Mouse (Mus musculus) stomach, postnatal 0 days (tissue): ENCODE measurements at regions not wholly inside any gene's neighbourhood (a gene's known extent, or its start where the extent isn't known, plus 50 kb on each side); places are given as distances from the start of the nearest gene placed in this dataset.

Experiments
- ATAC-seq: fragments of 200-750 bp; cut with Nextera tagmentation; 2 replicates; pipeline ENCODE4 v1.8.0; 2017; ENCODE audit not compliant: low FRiP score, low TSS enrichment
- DNase-seq: peaks from one replicate; pipeline ENCODE4 v3.0.0-alpha.2; 2016; ENCODE audit warnings: low spot score
- H3K27ac ChIP-seq: fragments of 300-500 bp; sonication (generic); replicated peaks from 2 replicates; pipeline ENCODE4 v1.5.1; 2014; ENCODE audit warnings: mild to moderate bottlenecking, control low read depth
- H3K27me3 ChIP-seq: fragments of 300-500 bp; sonication (generic); 2 replicates; pipeline ENCODE4 v1.6.1; 2014; ENCODE audit warnings: low read length; ENCODE audit not compliant: control insufficient read depth, insufficient read depth
- H3K36me3 ChIP-seq: fragments of 300-500 bp; sonication (generic); 2 replicates; pipeline ENCODE4 v1.6.1; 2014; ENCODE audit warnings: low read length, mixed read lengths; ENCODE audit not compliant: control insufficient read depth, insufficient read depth
- H3K4me1 ChIP-seq: fragments of 300-500 bp; sonication (generic); replicated peaks from 2 replicates; pipeline ENCODE4 v1.6.1; 2014; ENCODE audit warnings: antibody characterized with exemption; ENCODE audit not compliant: control insufficient read depth, insufficient read depth
- H3K4me2 ChIP-seq: fragments of 300-500 bp; sonication (generic); replicated peaks from 2 replicates; pipeline ENCODE4 v1.6.1; 2014; ENCODE audit warnings: low read depth, mild to moderate bottlenecking, control low read depth, moderate library complexity
- H3K4me3 ChIP-seq: fragments of 300-500 bp; sonication (generic); 2 replicates; pipeline ENCODE4 v1.5.1; 2014; ENCODE audit warnings: low read depth, low read length, control low read depth
- H3K9ac ChIP-seq: fragments of 300-500 bp; sonication (generic); 2 replicates; pipeline ENCODE4 v1.6.1; 2014; ENCODE audit warnings: mild to moderate bottlenecking, low read length, control low read depth, mixed read lengths
- H3K9me3 ChIP-seq: fragments of 300-500 bp; sonication (generic); 2 replicates; pipeline ENCODE4 v1.6.1; 2016; ENCODE audit warnings: low read length; ENCODE audit not compliant: control insufficient read depth
- CTCF ChIP-seq: IDR thresholded peaks from 2 replicates; pipeline ENCODE4 v1.5.1; 2016; ENCODE audit warnings: antibody characterized with exemption, low read depth, mild to moderate bottlenecking, moderate library complexity
- EP300 ChIP-seq: optimal IDR thresholded peaks from 2 replicates; pipeline ENCODE3; 2016; ENCODE audit warnings: antibody characterized with exemption
- WGBS: fragments of 180-500 bp; shearing (Covaris S2); extraction: QIAGEN DNeasy Blood & Tissue Kit; methylation state at CpG from one replicate; pipeline ENCODE4 v1.1.7; 2014; 5-methylcytosine and 5-hydroxymethylcytosine counted together

- no peak for TF ChIP-seq CTCF
- TF ChIP-seq EP300, result no peak
- Histone ChIP-seq H3K4me1 (peaks cover 13% of the 10 kb centered on the region), H3K4me2 (no peak overlapping the region), H3K27ac (no peak overlapping the region), H3K9ac (no peak overlapping the region), H3K9me3 (no peaks in the 10 kb centered on the region), H3K4me3 (no peak overlapping the region), H3K36me3 (no peaks in the 10 kb centered on the region), H3K27me3 (no peaks in the 10 kb centered on the region)
- ATAC-seq, result no peak
- WGBS, result 70% methylated on average over 5 of the region's 5 CpGs
- no peak for DNase-seq
These were observed 56.3 kb upstream of the Chd2 start for GRCm38 (mm10) chr7:73597968-73598367.

- peak overlapping the region; percentile 86 for H3K27ac ChIP-seq
- ATAC-seq, result no peak
These were observed 55.5 kb upstream of the Chd2 start for GRCm38 (mm10) chr7:73596866-73597840.

GRCm38 (mm10) chr7:73596415-73596814 is 54.8 kb upstream of the Chd2 start:
- whole genome bisulfite sequencing, result 45% methylated on average over 2 of the region's 2 CpGs
- no peak overlapping the region; the same call in 1 of the 2 replicates for H3K4me2 ChIP-seq

More at GRCm38 (mm10) chr7:73596866-73597840, 55.5 kb upstream of the Chd2 start:
- H3K36me3 ChIP-seq, result no peaks in the 10 kb centered on the region
- peaks cover 13% of the 10 kb centered on the region for H3K4me1 ChIP-seq
- H3K9ac ChIP-seq, result no peak overlapping the region
- H3K4me3 ChIP-seq, result no peak overlapping the region
- TF ChIP-seq EP300, result no peak
- TF ChIP-seq CTCF, result no peak
- H3K27me3 ChIP-seq, result no peaks in the 10 kb centered on the region
- WGBS, result 43% methylated on average over 11 of the region's 11 CpGs
- H3K9me3 ChIP-seq, result no peaks in the 10 kb centered on the region
- no peak for DNase-seq
- H3K4me2 ChIP-seq, result no peak overlapping the region

GRCm38 (mm10) chr7:73595860-73596259 is 54.2 kb upstream of the Chd2 start:
- no peak for TF ChIP-seq CTCF
- no peak for TF ChIP-seq EP300
- WGBS, result 35% methylated on average over 9 of the region's 9 CpGs
- ATAC-seq (no peak), DNase-seq (no peak)
- Histone ChIP-seq H3K4me1 (peaks cover 13% of the 10 kb centered on the region), H3K27ac (peak overlapping the region; percentile 86), H3K9ac (no peak overlapping the region), H3K9me3 (no peaks in the 10 kb centered on the region), H3K4me3 (no peak overlapping the region), H3K36me3 (no peaks in the 10 kb centered on the region), H3K4me2 (peak overlapping the region; percentile 49), H3K27me3 (no peaks in the 10 kb centered on the region)

More at GRCm38 (mm10) chr7:73596415-73596814, 54.8 kb upstream of the Chd2 start:
- no peak for DNase-seq
- Histone ChIP-seq H3K27ac (peak overlapping the region; percentile 86), H3K9me3 (no peaks in the 10 kb centered on the region), H3K27me3 (no peaks in the 10 kb centered on the region), H3K4me3 (no peak overlapping the region), H3K9ac (no peak overlapping the region), H3K36me3 (no peaks in the 10 kb centered on the region), H3K4me1 (peaks cover 13% of the 10 kb centered on the region)
- TF ChIP-seq EP300 (no peak), CTCF (no peak)
- ATAC-seq, result no peak

GRCm38 (mm10) chr7:73595140-73595825 is 53.7 kb upstream of the Chd2 start:
- peak; percentile 14; the same call in 1 of the 2 replicates for TF ChIP-seq CTCF
- TF ChIP-seq EP300, result peak; percentile 76
- no peak overlapping the region; the same call in none of the 2 replicates for H3K9ac ChIP-seq
- peaks cover 13% of the 10 kb centered on the region for H3K4me1 ChIP-seq
- peak overlapping the region; percentile 49 for H3K4me2 ChIP-seq
- DNase-seq (peak; percentile 95), ATAC-seq (peak; percentile 99)
- peak overlapping the region; percentile 31 for H3K4me3 ChIP-seq
- peak overlapping the region; percentile 86 for H3K27ac ChIP-seq
- no peaks in the 10 kb centered on the region for H3K9me3 ChIP-seq
- no peaks in the 10 kb centered on the region for H3K36me3 ChIP-seq
- WGBS, result 2% methylated on average over 23 of the region's 23 CpGs
- no peaks in the 10 kb centered on the region for H3K27me3 ChIP-seq
